Mouse (Mus musculus): ENCODE results near the gene Tmem87b. TPM values are rescaled to one million over a fixed set of nuclear protein-coding genes. Genes with fewer than 3 reads are reported as not detected.
A peak's percentile ranks its signal among the peaks of the same experiment; 100 is the strongest.

Tmem87b gene
- polyA plus RNA-seq, 1 experiment from 2014 or later, result 31.2 TPM

- 87% methylated on average over 9 of the region's 9 CpGs for WGBS
- Histone ChIP-seq H3K9me3 (no peaks in the 10 kb centered on the region), H3K27ac (no peak within 1 kb of the TSS), H3K27me3 (0 out of 2 replicates have a peak, but pooled peaks cover 2% of the 10 kb centered on the region), H3K4me3 (peak within 1 kb of the TSS; percentile 49), H3K36me3 (no peaks in the 10 kb centered on the region), H3K9ac (peak within 1 kb of the TSS; percentile 62), H3K4me1 (no peaks in the 10 kb centered on the region), H3K4me2 (replicated peaks) (peak within 1 kb of the TSS; percentile 94)
- no peak for ATAC-seq (ENCODE audit: insufficient number of reproducible peaks, insufficient read depth, low FRiP score, low TSS enrichment)
These were observed 44.7 kb downstream of the Tmem87b start, which contains the start of gene Fbln7 for GRCm38 (mm10) chr2:128862636-128863035. Fbln7 (plus strand) TSS chr2:128862981.

GRCm38 (mm10) chr2:128863777-128864331 lies 45.9 kb downstream of the Tmem87b start:
- H3K4me2 ChIP-seq (replicated peaks), result peak overlapping the region; percentile 94
- H3K27me3 ChIP-seq, result 0 out of 2 replicates have a peak, but pooled peaks cover 2% of the 10 kb centered on the region
- peak overlapping the region; percentile 62 for H3K9ac ChIP-seq
- H3K4me3 ChIP-seq, result peak overlapping the region; percentile 49
- H3K4me1 ChIP-seq, result no peaks in the 10 kb centered on the region
- under 1% methylated on average over 33 of the region's 38 CpGs for WGBS
- no peak overlapping the region for H3K27ac ChIP-seq
- no peaks in the 10 kb centered on the region for H3K9me3 ChIP-seq
- peak; percentile 76 for ATAC-seq (ENCODE audit: insufficient number of reproducible peaks, insufficient read depth, low FRiP score, low TSS enrichment)
- H3K36me3 ChIP-seq, result no peaks in the 10 kb centered on the region

- no peaks in the 10 kb centered on the region for H3K9me3 ChIP-seq
- no peaks in the 10 kb centered on the region for H3K4me1 ChIP-seq
- H3K36me3 ChIP-seq, result no peaks in the 10 kb centered on the region
- 0 out of 2 replicates have a peak, but pooled peaks cover 2% of the 10 kb centered on the region for H3K27me3 ChIP-seq
- H3K4me3 ChIP-seq, result no peak overlapping the region
- 37% methylated on average over 3 of the region's 3 CpGs for WGBS
- H3K4me2 ChIP-seq (replicated peaks), result no peak overlapping the region
- H3K27ac ChIP-seq, result no peak overlapping the region
- no peak for ATAC-seq (ENCODE audit: insufficient number of reproducible peaks, insufficient read depth, low FRiP score, low TSS enrichment)
- H3K9ac ChIP-seq, result no peak overlapping the region
These were observed 47.1 kb downstream of the Tmem87b start for GRCm38 (mm10) chr2:128865061-128865460.

GRCm38 (mm10) chr2:128871656-128872055 lies 53.7 kb downstream of the Tmem87b start:
- ATAC-seq (ENCODE audit: insufficient number of reproducible peaks, insufficient read depth, low FRiP score, low TSS enrichment), result 0 out of 2 replicates have a peak, but pooled peaks have one; percentile 28
- WGBS, result 76% methylated on average over 8 of the region's 8 CpGs
- 0 out of 2 replicates have a peak, but pooled peaks cover 2% of the 10 kb centered on the region for H3K4me1 ChIP-seq
- H3K27ac ChIP-seq, result no peak overlapping the region
- H3K36me3 ChIP-seq, result no peaks in the 10 kb centered on the region
- H3K4me2 ChIP-seq (replicated peaks), result no peak overlapping the region
- no peak overlapping the region for H3K4me3 ChIP-seq
- H3K27me3 ChIP-seq, result no peaks in the 10 kb centered on the region
- H3K9ac ChIP-seq, result no peak overlapping the region
- no peaks in the 10 kb centered on the region for H3K9me3 ChIP-seq

- Histone ChIP-seq H3K4me3 (no peak overlapping the region), H3K27ac (no peak overlapping the region), H3K4me1 (0 out of 2 replicates have a peak, but pooled peaks cover 2% of the 10 kb centered on the region), H3K27me3 (no peaks in the 10 kb centered on the region), H3K36me3 (no peaks in the 10 kb centered on the region), H3K4me2 (replicated peaks) (no peak overlapping the region), H3K9me3 (no peaks in the 10 kb centered on the region), H3K9ac (no peak overlapping the region)
- no peak for ATAC-seq (ENCODE audit: insufficient number of reproducible peaks, insufficient read depth, low FRiP score, low TSS enrichment)
- WGBS, result 86% methylated on average over 9 of the region's 9 CpGs
These were observed 54.3 kb downstream of the Tmem87b start for GRCm38 (mm10) chr2:128872256-128872655.

- H3K4me3 ChIP-seq, result no peak overlapping the region
- H3K27me3 ChIP-seq, result no peaks in the 10 kb centered on the region
- H3K9ac ChIP-seq, result no peak overlapping the region
- 0 out of 2 replicates have a peak, but pooled peaks cover 2% of the 10 kb centered on the region for H3K4me1 ChIP-seq
- no peak overlapping the region for H3K27ac ChIP-seq
- H3K36me3 ChIP-seq, result no peaks in the 10 kb centered on the region
- ATAC-seq (ENCODE audit: insufficient number of reproducible peaks, insufficient read depth, low FRiP score, low TSS enrichment), result no peak
- no peaks in the 10 kb centered on the region for H3K9me3 ChIP-seq
- WGBS, result 77% methylated on average over 8 of the region's 8 CpGs
- H3K4me2 ChIP-seq (replicated peaks), result no peak overlapping the region
These were observed 57.6 kb downstream of the Tmem87b start for GRCm38 (mm10) chr2:128875526-128875925.

GRCm38 (mm10) chr2:128881236-128881635 lies 63.3 kb downstream of the Tmem87b start:
- WGBS, result 78% methylated on average over 4 of the region's 4 CpGs
- no peaks in the 10 kb centered on the region for H3K9me3 ChIP-seq
- no peaks in the 10 kb centered on the region for H3K36me3 ChIP-seq
- H3K27ac ChIP-seq, result no peak overlapping the region
- no peak overlapping the region for H3K4me3 ChIP-seq
- H3K9ac ChIP-seq, result no peak overlapping the region
- no peaks in the 10 kb centered on the region for H3K4me1 ChIP-seq
- ATAC-seq (ENCODE audit: insufficient number of reproducible peaks, insufficient read depth, low FRiP score, low TSS enrichment), result no peak
- no peak overlapping the region for H3K4me2 ChIP-seq (replicated peaks)
- H3K27me3 ChIP-seq, result no peaks in the 10 kb centered on the region

GRCm38 (mm10) chr2:128885225-128885811 lies 67.4 kb downstream of the Tmem87b start:
- Histone ChIP-seq H3K27ac (no peak overlapping the region), H3K4me1 (no peaks in the 10 kb centered on the region), H3K36me3 (no peaks in the 10 kb centered on the region), H3K4me2 (replicated peaks) (no peak overlapping the region), H3K4me3 (no peak overlapping the region), H3K27me3 (no peaks in the 10 kb centered on the region), H3K9ac (no peak overlapping the region), H3K9me3 (no peaks in the 10 kb centered on the region)
- 78% methylated on average over 8 of the region's 8 CpGs for WGBS
- ATAC-seq (ENCODE audit: insufficient number of reproducible peaks, insufficient read depth, low FRiP score, low TSS enrichment), result no peak

- ATAC-seq (ENCODE audit: insufficient number of reproducible peaks, insufficient read depth, low FRiP score, low TSS enrichment), result no peak
- Histone ChIP-seq H3K4me1 (peaks cover 5% of the 10 kb centered on the region; the same call in 1 of the 2 replicates), H3K4me2 (replicated peaks) (no peak overlapping the region), H3K9me3 (no peaks in the 10 kb centered on the region), H3K4me3 (no peak overlapping the region), H3K27ac (no peak overlapping the region), H3K36me3 (no peaks in the 10 kb centered on the region), H3K9ac (no peak overlapping the region), H3K27me3 (peaks cover 3% of the 10 kb centered on the region; the same call in 1 of the 2 replicates)
- 55% methylated on average over 6 of the region's 6 CpGs for WGBS
These were observed 70.1 kb downstream of the Tmem87b start for GRCm38 (mm10) chr2:128887866-128888550.

GRCm38 (mm10) chr2:128890661-128891335 lies 72.9 kb downstream of the Tmem87b start:
- H3K4me2 ChIP-seq (replicated peaks), result no peak overlapping the region
- peaks cover 5% of the 10 kb centered on the region; the same call in 1 of the 2 replicates for H3K27me3 ChIP-seq
- 84% methylated on average over 4 of the region's 4 CpGs for WGBS
- peaks cover 5% of the 10 kb centered on the region; the same call in 1 of the 2 replicates for H3K4me1 ChIP-seq
- no peak overlapping the region for H3K9ac ChIP-seq
- no peak overlapping the region for H3K27ac ChIP-seq
- no peaks in the 10 kb centered on the region for H3K36me3 ChIP-seq
- no peak for ATAC-seq (ENCODE audit: insufficient number of reproducible peaks, insufficient read depth, low FRiP score, low TSS enrichment)
- no peaks in the 10 kb centered on the region for H3K9me3 ChIP-seq
- H3K4me3 ChIP-seq, result no peak overlapping the region

GRCm38 (mm10) chr2:128892180-128892721 lies 74.3 kb downstream of the Tmem87b start:
- 3% methylated on average over 29 of the region's 37 CpGs for WGBS
- Histone ChIP-seq H3K36me3 (no peaks in the 10 kb centered on the region), H3K9me3 (no peaks in the 10 kb centered on the region), H3K4me1 (peaks cover 5% of the 10 kb centered on the region; the same call in 1 of the 2 replicates), H3K27ac (no peak overlapping the region), H3K9ac (no peak overlapping the region), H3K4me2 (replicated peaks) (peak overlapping the region; percentile 62), H3K27me3 (peaks cover 5% of the 10 kb centered on the region; the same call in 1 of the 2 replicates), H3K4me3 (peak overlapping the region; percentile 31)
- 0 out of 2 replicates have a peak, but pooled peaks have one; percentile 32 for ATAC-seq (ENCODE audit: insufficient number of reproducible peaks, insufficient read depth, low FRiP score, low TSS enrichment)

Data from embryonic facial prominence, embryonic 12.5 days (tissue).